Mouse (Mus musculus) 3T3-L1 (cell line): Measurements from ENCODE around the gene Fbxw17.
"Not testable (repeated sequence)": the region's sequence is repeated elsewhere in the genome, so short reads cannot be mapped to it uniquely, and the experiment has no call there.

Experiments
- DNase-seq: peaks from one replicate; pipeline ENCODE4 v3.0.0-alpha.2; 2015; ENCODE audit warnings: low read depth, low spot score

Fbxw17 gene

DNA sequence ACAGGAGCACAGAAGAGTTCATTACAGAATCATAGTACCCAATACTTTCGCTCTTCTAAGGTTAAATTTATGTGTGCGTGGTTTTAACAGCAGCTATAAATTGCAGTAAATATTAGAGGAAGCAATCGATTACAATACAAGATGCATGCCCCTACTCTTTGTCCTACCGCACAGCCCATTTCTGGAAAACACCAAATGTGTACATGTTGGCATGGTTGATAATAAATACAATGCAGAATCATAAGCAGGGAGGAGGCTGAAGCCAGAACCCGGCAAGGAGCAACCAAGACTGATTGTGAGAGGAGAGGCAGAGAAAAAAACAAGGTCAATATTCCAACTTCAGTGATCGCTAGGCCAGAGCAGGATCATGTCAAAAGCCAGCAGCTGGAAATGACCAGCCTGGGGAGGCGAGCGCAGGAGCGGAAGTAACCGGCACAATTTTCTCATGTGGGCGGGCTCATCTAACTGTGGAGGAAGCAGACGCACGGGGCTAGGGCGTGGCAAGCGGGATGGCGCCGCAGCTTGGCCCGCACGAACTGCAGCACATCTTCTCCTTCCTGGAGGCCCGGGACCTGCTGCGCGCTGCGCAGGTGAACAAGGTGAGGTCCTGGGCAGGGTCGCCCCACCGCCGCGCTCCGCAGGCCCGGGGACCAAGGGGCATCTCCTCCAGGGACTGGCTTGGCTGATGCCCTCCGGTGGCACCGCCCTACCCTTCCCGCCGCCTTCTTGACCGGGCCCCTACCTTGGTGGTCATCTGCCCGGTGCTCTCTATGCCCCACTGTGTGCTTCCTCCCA is at the start of gene Fbxw17:
Gene Fbxw17 (plus strand): TSS at position 476 of the 795 bp plus-strand sequence.
- DNase-seq = peak; percentile 87

- DNase-seq = not testable (repeated sequence)
Measured at GRCm38 (mm10) chr13:50372934-50373705, 44.5 kb upstream of the Fbxw17 start.

GRCm38 (mm10) chr13:50389146-50389545 is 28.5 kb upstream of the Fbxw17 start:
- not testable (repeated sequence) for DNase-seq

DNA sequence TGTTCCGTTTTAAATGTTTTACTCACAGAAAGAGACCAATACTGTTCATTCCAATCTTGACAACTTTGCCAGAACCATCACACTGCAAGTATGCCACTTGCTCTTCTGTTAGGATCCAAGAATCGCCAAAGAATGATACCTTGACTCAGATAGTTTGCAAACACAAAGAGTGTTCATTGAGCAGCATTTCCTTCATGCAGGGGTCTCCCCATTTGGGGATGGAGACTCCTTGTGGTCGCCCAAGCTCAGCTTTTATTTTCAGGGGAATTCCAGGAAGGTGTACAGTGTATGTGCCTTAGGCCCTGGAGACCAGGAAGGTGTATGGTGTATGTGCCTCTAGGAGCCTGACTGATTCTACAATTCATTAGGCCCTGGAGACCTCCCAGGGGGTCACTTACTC is 757 bp downstream of the Fbxw17 start:
- peak; percentile 42 for DNase-seq

DNA sequence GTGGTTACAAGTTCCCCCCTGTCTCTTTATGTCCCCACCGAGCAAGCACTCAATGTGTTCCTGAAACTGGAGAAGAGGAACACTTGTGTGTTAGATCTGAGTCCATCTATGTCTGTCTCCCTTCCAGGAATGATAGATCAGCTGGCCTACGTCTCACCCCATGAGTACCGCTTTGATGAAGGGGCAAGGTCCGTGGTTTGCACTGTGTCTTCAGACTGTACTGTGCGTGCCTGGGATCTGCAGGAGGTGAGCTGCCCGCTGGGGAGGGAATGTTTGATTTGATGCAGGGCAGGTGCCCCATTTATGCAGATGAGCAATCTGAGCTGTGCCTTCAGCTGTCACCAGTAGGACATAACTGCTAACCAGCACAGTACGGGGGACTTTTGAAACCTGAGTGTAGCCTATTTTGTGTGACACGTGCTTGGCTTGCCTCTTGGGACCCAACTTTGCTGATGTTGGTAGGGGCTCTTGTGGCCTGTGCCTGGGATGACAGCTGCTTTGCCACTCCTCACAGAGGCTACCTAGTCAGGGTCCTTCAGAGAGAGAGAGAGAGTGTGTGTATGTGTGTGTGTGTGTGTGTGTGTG is 6.1 kb downstream of the Fbxw17 start:
- DNase-seq = no peak

GRCm38 (mm10) chr13:50424517-50424916 is 6.9 kb downstream of the Fbxw17 start:
- no peak for DNase-seq

DNA sequence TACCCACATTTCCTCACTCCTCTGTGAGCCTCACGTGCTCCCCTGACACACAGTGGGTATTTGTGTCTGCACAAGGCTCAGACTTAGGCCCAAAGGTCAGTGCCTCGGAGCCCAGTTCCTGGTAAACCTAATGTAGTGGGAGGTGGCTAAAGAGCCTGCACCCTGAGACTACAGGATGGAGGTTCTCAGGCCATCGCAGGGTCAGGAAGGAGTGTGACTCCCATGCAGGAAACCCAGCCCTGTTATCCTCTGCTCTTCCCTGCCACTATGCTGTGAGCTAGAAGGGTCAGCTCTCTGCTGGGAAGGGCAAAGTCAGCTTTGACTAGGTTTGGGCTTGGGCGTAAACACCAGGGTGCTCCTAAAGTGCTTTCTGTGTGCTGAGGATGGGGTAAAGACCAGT is 9.0 kb downstream of the Fbxw17 start:
- DNase-seq = no peak

GRCm38 (mm10) chr13:50443812-50444211 is 26.1 kb downstream of the Fbxw17 start, which contains the start of gene Gm47429:
TSS of gene Gm47429 (minus strand) at chr13:50443912.
- DNase-seq = no peak

GRCm38 (mm10) chr13:50445261-50445660 is 27.6 kb downstream of the Fbxw17 start:
- no peak for DNase-seq

- DNase-seq = not testable (repeated sequence)
Measured at GRCm38 (mm10) chr13:50452266-50452665, 34.6 kb downstream of the Fbxw17 start.

DNA sequence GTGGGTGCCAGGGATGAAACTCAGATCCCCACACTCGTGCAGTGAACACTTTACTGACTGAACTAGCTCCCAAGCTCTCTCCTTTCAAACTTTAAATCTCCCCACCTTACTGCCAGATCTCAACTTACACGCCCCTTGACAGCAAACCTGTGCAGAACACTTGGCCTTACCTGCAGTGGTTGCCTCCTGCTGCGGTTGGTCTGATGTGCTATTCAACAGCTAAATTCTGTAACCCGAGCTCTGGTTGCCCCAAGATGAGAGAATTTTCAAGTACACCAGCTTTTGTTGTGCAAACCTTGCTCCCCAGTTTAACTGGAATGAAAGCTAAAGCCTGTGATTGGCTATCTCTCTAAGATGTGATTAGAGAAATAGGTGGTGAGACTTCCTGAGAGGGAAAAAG is 35.8 kb downstream of the Fbxw17 start:
- DNase-seq = no peak

GRCm38 (mm10) chr13:50460433-50460832 is 42.8 kb downstream of the Fbxw17 start:
- not testable (repeated sequence) for DNase-seq

DNA sequence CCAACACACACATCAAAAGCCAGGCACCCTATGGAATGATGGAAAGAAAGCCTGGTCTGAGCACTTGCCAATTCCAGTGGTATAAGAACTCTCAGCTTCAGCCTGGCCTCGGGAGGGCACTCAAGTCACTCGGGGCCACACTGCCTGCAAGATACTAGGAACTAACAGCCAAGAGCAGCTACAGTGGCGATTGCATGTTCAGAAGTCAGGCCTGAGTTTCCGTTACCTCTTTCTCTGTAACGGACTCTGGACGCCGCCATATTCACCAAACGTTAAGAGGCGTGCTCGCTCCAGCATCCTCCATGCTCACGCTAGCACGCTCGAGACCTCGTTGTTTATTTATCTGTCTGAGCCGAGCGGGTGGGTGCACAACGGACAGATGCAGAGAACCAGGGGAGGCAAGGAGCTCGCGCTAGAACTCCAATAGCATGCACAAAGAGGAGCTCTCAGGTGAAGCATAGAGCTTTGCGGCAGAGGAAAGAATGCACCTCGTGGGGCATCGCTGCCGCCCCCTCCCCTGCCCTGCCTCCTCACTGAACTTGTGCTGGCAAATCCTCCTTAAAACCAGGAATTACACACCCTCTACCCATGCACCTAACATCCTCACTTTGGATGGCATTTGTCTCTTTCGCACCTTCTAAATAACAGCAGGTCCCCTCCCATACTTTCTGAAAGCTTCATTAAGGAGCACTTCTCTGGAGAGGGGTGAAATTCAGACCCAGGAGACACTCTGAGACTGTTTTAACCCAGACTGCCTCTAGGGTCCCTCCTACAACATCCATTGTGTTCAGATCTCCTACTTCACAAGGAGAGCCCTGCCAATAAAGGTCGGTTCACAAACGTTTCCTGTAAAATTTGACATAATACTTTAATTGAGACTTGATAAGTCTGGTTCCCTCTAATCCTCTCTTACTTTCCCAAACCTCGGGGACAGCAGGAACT is 47.2 kb downstream of the Fbxw17 start:
- DNase-seq = no peak

DNA sequence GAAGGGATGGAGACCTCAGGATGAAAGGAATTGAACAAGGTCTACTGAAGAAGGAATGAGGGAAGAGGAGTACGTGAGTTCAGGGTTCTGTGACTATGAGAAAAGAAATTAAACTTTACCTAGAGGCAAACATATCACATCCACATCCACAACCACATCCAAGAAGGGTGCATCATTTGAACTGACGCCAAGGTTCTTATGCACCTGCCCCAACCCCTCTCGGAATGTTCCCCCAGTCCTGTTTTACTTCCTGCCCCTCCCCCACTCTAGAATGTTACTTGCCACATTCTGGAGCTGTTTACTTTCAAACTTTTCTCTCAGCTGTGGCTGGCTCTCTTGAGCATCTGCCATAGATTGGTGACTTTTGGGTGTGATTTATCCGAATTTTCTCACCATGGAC is 49.3 kb downstream of the Fbxw17 start, which contains the start of gene Nutm2:
Gene Nutm2 (plus strand): TSS at position 301 of the 400 bp plus-strand sequence.
- no peak for DNase-seq
